29 mouse cellular contexts compared by ENCODE assay signal in genomic region chr5:125240124-125240781, GRCm38 (mm10).
DNase-seq lines count a peak whose midpoint lies in the region; ATAC-seq and TF ChIP-seq lines count a peak whose summit lies in the region.
"Had no signal": no experiment of that assay in that cellular context is flagged by ENCODE, and none has a peak within 500 bp of the region (broad histone marks: within the 10 kb centered on the region; RNA-seq: fewer than 3 reads in every experiment).

No protein-coding gene starts in this region.

- no peak overlapping the region for H3K9ac ChIP-seq in forebrain, postnatal 0 days
- H3K9ac ChIP-seq in lung, embryonic 15.5 days = no peak overlapping the region
- H3K9ac ChIP-seq in ES-Bruce4 (ENCODE audit: low read depth, poor library complexity, severe bottlenecking) = no peak overlapping the region
- H3K9ac ChIP-seq: embryonic facial prominence, embryonic 13.5 days; forebrain, embryonic 13.5 days; hindbrain, embryonic 15.5 days; kidney, embryonic 15.5 days; limb, embryonic 15.5 days; liver, embryonic 13.5 days; neural tube, embryonic 12.5 days had no signal

- H3K4me1 ChIP-seq in forebrain, postnatal 0 days (ENCODE audit: insufficient read depth) = peaks cover 16% of the 10 kb centered on the region
- peaks cover 58% of the 10 kb centered on the region for H3K4me1 ChIP-seq in forebrain, embryonic 10.5 days
- peaks cover 12% of the 10 kb centered on the region for H3K4me1 ChIP-seq in lung, embryonic 15.5 days
- peaks cover 5% of the 10 kb centered on the region for H3K4me1 ChIP-seq in ES-Bruce4 (ENCODE audit: control insufficient read depth, insufficient read depth, low read length)
- peaks cover 60% of the 10 kb centered on the region for H3K4me1 ChIP-seq in embryonic facial prominence, embryonic 10.5 days
- H3K4me1 ChIP-seq: liver, embryonic 13.5 days had no signal

- TF ChIP-seq POLR2A in ES-Bruce4 (IDR thresholded peaks at IDR 0.05; ENCODE audit: insufficient read depth, low read length) = no peak

- intact Hi-C loops in left cerebral cortex, postnatal 10 days (cut with DNase I) = no loop called here

- H3K27ac ChIP-seq in forebrain, postnatal 0 days (ENCODE audit: low read depth, low read length) = no peak overlapping the region
- no peak overlapping the region for H3K27ac ChIP-seq in forebrain, embryonic 10.5 days
- H3K27ac ChIP-seq in lung, embryonic 15.5 days = 0 out of 2 replicates have a peak overlapping the region, but pooled peaks have one; percentile 15
- peak overlapping the region; percentile 58; the same call in 1 of the 2 replicates for H3K27ac ChIP-seq in ES-Bruce4 (ENCODE audit: insufficient read depth, low read length)
- no peak overlapping the region for H3K27ac ChIP-seq in embryonic facial prominence, embryonic 10.5 days (replicated peaks)
- H3K27ac ChIP-seq: embryonic facial prominence, embryonic 13.5 days; forebrain, embryonic 13.5 days; heart, embryonic 10.5 days; hindbrain, embryonic 15.5 days; kidney, embryonic 15.5 days; limb, embryonic 15.5 days; liver, embryonic 13.5 days; macrophage; neural tube, embryonic 12.5 days had no signal

- no peak for TF ChIP-seq CTCF in forebrain, postnatal 0 days (IDR thresholded peaks at IDR 0.05; ENCODE audit: low read depth)
- TF ChIP-seq CTCF in ES-Bruce4 (IDR thresholded peaks at IDR 0.05; ENCODE audit: low read depth, low read length) = no peak

- H3K27me3 ChIP-seq in forebrain, postnatal 0 days (ENCODE audit: insufficient read depth, low read length) = no peaks in the 10 kb centered on the region
- peaks cover 13% of the 10 kb centered on the region for H3K27me3 ChIP-seq in forebrain, embryonic 10.5 days (ENCODE audit: poor library complexity, severe bottlenecking)
- H3K27me3 ChIP-seq in lung, embryonic 15.5 days = no peaks in the 10 kb centered on the region
- H3K27me3 ChIP-seq in ES-Bruce4 (ENCODE audit: control insufficient read depth, insufficient read depth, low read length, poor library complexity, severe bottlenecking) = no peaks in the 10 kb centered on the region
- H3K27me3 ChIP-seq in embryonic facial prominence, embryonic 10.5 days (replicated peaks; ENCODE audit: low read depth, poor library complexity, severe bottlenecking) = peaks cover 6% of the 10 kb centered on the region; the same call in 1 of the 2 replicates
- H3K27me3 ChIP-seq: embryonic facial prominence, embryonic 13.5 days; forebrain, embryonic 13.5 days; hindbrain, embryonic 15.5 days; kidney, embryonic 15.5 days; limb, embryonic 15.5 days; neural tube, embryonic 12.5 days; Patski had no signal

- peak; percentile 34 for DNase-seq in forebrain, postnatal 0 days
- no peak for DNase-seq in forebrain, embryonic 10.5 days (ENCODE audit: extremely low spot score, low spot score)
- no peak for DNase-seq in lung, adult 18-20 months
- DNase-seq in embryonic facial prominence, embryonic 10.5 days (ENCODE audit: low spot score) = peak; percentile 56
- no peak for DNase-seq in left cerebral cortex, postnatal 10 days (ENCODE audit: extremely low spot score in 1 of 2, low spot score in 2 of 2)
- DNase-seq in ovary, postnatal 14 days (ENCODE audit: low spot score) = no peak
- DNase-seq: adrenal gland, postnatal 36 days; cerebellum, adult 8-10 months; cerebellum, postnatal 36 days; gastrocnemius, postnatal 25 days; heart, adult 11 months; heart, postnatal 36 days; kidney, adult 18-20 months; kidney, postnatal 25 days; liver, embryonic 13.5 days; lung, adult 2 months; right cerebral cortex, postnatal 4 days had no signal

- H3K36me3 ChIP-seq in forebrain, postnatal 0 days (ENCODE audit: insufficient read depth) = no peaks in the 10 kb centered on the region
- no peaks in the 10 kb centered on the region for H3K36me3 ChIP-seq in forebrain, embryonic 10.5 days (replicated peaks)
- no peaks in the 10 kb centered on the region for H3K36me3 ChIP-seq in lung, embryonic 15.5 days
- no peaks in the 10 kb centered on the region for H3K36me3 ChIP-seq in ES-Bruce4 (ENCODE audit: control insufficient read depth, insufficient read depth, low read length, poor library complexity, severe bottlenecking)
- H3K36me3 ChIP-seq in embryonic facial prominence, embryonic 10.5 days (replicated peaks) = no peaks in the 10 kb centered on the region
- H3K36me3 ChIP-seq: embryonic facial prominence, embryonic 13.5 days; heart, embryonic 10.5 days; hindbrain, embryonic 15.5 days; kidney, embryonic 15.5 days; limb, embryonic 15.5 days; liver, embryonic 13.5 days; neural tube, embryonic 12.5 days had no signal

- H3K4me3 ChIP-seq in forebrain, postnatal 0 days (ENCODE audit: low read depth, low read length) = no peak overlapping the region
- no peak overlapping the region for H3K4me3 ChIP-seq in forebrain, embryonic 10.5 days
- no peak overlapping the region for H3K4me3 ChIP-seq in lung, embryonic 15.5 days
- no peak overlapping the region for H3K4me3 ChIP-seq in ES-Bruce4 (ENCODE audit: low read depth, low read length)
- H3K4me3 ChIP-seq in embryonic facial prominence, embryonic 10.5 days = no peak overlapping the region
- H3K4me3 ChIP-seq: embryonic facial prominence, embryonic 13.5 days; forebrain, embryonic 13.5 days; heart, embryonic 10.5 days; hindbrain, embryonic 15.5 days; kidney, embryonic 15.5 days; limb, embryonic 15.5 days; liver, embryonic 13.5 days; myocyte; neural tube, embryonic 12.5 days had no signal

- no peaks in the 10 kb centered on the region for H3K9me3 ChIP-seq in forebrain, postnatal 0 days (ENCODE audit: low read length)
- H3K9me3 ChIP-seq in forebrain, embryonic 10.5 days = 0 out of 2 replicates have a peak, but pooled peaks cover 2% of the 10 kb centered on the region
- no peaks in the 10 kb centered on the region for H3K9me3 ChIP-seq in lung, embryonic 15.5 days
- H3K9me3 ChIP-seq in ES-Bruce4 (replicated peaks; ENCODE audit: control insufficient read depth, insufficient read depth, low read length, poor library complexity, severe bottlenecking) = no peaks in the 10 kb centered on the region
- no peaks in the 10 kb centered on the region for H3K9me3 ChIP-seq in embryonic facial prominence, embryonic 10.5 days
- H3K9me3 ChIP-seq: embryonic facial prominence, embryonic 13.5 days; forebrain, embryonic 13.5 days; heart, embryonic 10.5 days; hindbrain, embryonic 15.5 days; kidney, embryonic 15.5 days; limb, embryonic 15.5 days; liver, embryonic 13.5 days; neural tube, embryonic 12.5 days had no signal

- ATAC-seq in forebrain, postnatal 0 days = no peak
- no peak for ATAC-seq in lung, embryonic 15.5 days (ENCODE audit: borderline replicate concordance, extremely low read depth, low FRiP score, low TSS enrichment)
- ATAC-seq: forebrain, embryonic 13.5 days; Patski had no signal

- 18% methylated on average over 6 of the region's 6 CpGs for WGBS in forebrain, postnatal 0 days
- 14% methylated on average over 6 of the region's 6 CpGs for WGBS in forebrain, embryonic 10.5 days
- 20% methylated on average over 6 of the region's 6 CpGs for WGBS in lung, embryonic 15.5 days
- 17% methylated on average over 6 of the region's 6 CpGs for WGBS in embryonic facial prominence, embryonic 10.5 days

- peak; percentile 74; the same call in 1 of the 2 replicates for TF ChIP-seq EP300 in ES-Bruce4 (IDR thresholded peaks at IDR 0.05; ENCODE audit: insufficient read depth, low read depth, low read length)

- no peak overlapping the region for H3K4me2 ChIP-seq in forebrain, postnatal 0 days (ENCODE audit: low read depth)
- H3K4me2 ChIP-seq in lung, embryonic 15.5 days = no peak overlapping the region
- H3K4me2 ChIP-seq: embryonic facial prominence, embryonic 13.5 days; forebrain, embryonic 13.5 days; hindbrain, embryonic 15.5 days; kidney, embryonic 15.5 days; limb, embryonic 15.5 days; liver, embryonic 13.5 days; neural tube, embryonic 12.5 days had no signal

Comparison
In these comparisons a context has a peak if more than half of its experiments do, and no peak if none do; other contexts are left out.
1. DNase-seq: peak in forebrain, postnatal 0 days (single experiment) and embryonic facial prominence, embryonic 10.5 days (single experiment); none in forebrain, embryonic 10.5 days (single experiment), lung, adult 18-20 months (0 of 2), left cerebral cortex, postnatal 10 days (0 of 2) and ovary, postnatal 14 days (single experiment).
2. H3K27ac ChIP-seq: peak in lung, embryonic 15.5 days (single experiment) and ES-Bruce4 (single experiment); none in forebrain, postnatal 0 days (single experiment), forebrain, embryonic 10.5 days (single experiment) and embryonic facial prominence, embryonic 10.5 days (single experiment).